Mouse (Mus musculus): ENCODE measurements at regions not wholly inside any gene's neighbourhood (a gene's known extent, or its start where the extent isn't known, plus 50 kb on each side); places are given as distances from the start of the nearest gene placed in this dataset.

GRCm38 (mm10) chr13:84612497-84612896 is 390.4 kb downstream of the Tmem161b start:
- TF ChIP-seq CTCF (IDR thresholded peaks at IDR 0.05 in 2 of 3, conservative IDR thresholded peaks at IDR 0.05 in 1 of 3; ENCODE audit: control insufficient read depth in 1 of 3, insufficient read depth in 1 of 3, low read depth in 2 of 3, low read length in 3 of 3, poor library complexity in 1 of 3, severe bottlenecking in 1 of 3): no peak
- TF ChIP-seq TAL1 (IDR thresholded peaks at IDR 0.05; ENCODE audit: low read length): no peak
- no peak for TF ChIP-seq KAT2A (conservative IDR thresholded peaks at IDR 0.05; ENCODE audit: low read depth, low read length)
- TF ChIP-seq CHD1 (IDR thresholded peaks at IDR 0.05; ENCODE audit: low read depth, low read length): no peak
- no peak for TF ChIP-seq POLR2A (IDR thresholded peaks at IDR 0.05; ENCODE audit: control insufficient read depth in 1 of 2, insufficient read depth in 1 of 2, low read depth in 1 of 2, low read length in 2 of 2, poor library complexity in 1 of 2)
- TF ChIP-seq MYB (IDR thresholded peaks at IDR 0.05; ENCODE audit: low read depth, low read length): no peak

Measured in MEL (cell line).